Mouse (Mus musculus) stomach, postnatal 0 days (tissue): ENCODE results near the gene Nsun3.

Experiments
- CTCF ChIP-seq: IDR thresholded peaks from 2 replicates; pipeline ENCODE4 v1.5.1; 2016; ENCODE audit warnings: antibody characterized with exemption, low read depth, mild to moderate bottlenecking, moderate library complexity
- EP300 ChIP-seq: optimal IDR thresholded peaks from 2 replicates; pipeline ENCODE3; 2016; ENCODE audit warnings: antibody characterized with exemption

DNA sequence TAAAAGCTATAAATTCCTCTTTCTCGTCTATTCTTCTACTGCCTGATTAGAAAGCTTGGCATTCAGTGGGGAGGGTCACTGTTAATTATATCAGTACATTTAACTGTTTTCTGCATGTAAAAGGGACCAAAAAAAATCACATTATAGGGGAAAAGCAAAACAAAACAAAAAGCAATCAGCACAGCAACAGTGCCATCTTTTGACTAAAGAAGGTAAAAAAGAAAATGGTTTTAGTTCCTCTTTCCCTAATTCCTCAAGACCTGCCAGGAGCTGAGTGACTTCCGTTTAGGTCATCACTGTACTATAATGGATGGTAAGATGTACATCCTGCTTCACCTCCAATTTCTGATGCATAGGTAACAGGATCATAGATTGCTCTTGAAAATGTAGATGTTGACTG lies 40.7 kb downstream of the Nsun3 start:
- peak; percentile 33; the same call in 1 of the 2 replicates for TF ChIP-seq CTCF
- no peak for TF ChIP-seq EP300
